Mouse (Mus musculus): ENCODE results near the gene Elovl6. TPM values are rescaled to one million over a fixed set of nuclear protein-coding genes. Genes with fewer than 3 reads are reported as not detected.

Gene Elovl6
- total RNA-seq, 2 experiments from 2014 or later: 1.1 to 1.6 TPM

DNA sequence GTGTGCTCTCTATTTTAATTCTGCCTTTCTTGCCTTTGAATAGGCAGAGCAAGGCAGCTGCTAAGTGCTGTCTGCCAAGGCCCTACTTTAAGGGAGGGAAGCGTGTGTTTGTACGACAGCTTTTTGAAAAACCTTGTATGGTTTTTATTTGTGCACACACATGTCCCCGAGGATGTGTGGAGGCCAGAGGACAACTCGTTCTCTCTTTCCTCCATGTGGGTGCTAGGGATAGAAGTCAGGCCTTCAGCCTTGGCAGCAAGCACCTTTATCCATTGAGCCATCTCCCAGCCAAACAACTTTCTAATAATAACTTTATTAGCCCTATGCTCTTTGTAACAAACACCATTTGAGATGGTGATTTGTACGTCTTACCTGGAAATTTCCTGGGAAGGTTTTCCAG is 34.7 kb downstream of the Elovl6 start:
- peak; percentile 39 for DNase-seq

DNA sequence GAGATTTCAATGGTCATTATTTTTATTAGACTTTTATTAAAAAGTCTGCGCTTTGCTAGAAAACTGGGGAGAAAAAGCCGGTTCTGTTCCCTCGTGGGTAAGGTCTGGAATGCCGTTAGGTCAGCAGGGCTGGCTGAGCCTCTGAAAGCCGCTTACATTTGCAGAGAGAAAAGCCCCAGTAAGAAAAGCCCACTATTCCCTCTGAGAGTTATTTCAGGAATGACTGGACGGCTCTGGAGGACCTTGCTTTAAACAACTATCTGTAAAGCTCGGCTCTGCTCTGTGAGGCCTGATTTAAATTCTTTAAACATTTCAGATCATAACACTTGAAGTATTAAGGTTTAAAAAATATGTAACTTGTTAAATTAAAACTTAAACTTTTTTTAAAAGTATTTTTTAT is 36.4 kb downstream of the Elovl6 start:
- DNase-seq: no peak

DNA sequence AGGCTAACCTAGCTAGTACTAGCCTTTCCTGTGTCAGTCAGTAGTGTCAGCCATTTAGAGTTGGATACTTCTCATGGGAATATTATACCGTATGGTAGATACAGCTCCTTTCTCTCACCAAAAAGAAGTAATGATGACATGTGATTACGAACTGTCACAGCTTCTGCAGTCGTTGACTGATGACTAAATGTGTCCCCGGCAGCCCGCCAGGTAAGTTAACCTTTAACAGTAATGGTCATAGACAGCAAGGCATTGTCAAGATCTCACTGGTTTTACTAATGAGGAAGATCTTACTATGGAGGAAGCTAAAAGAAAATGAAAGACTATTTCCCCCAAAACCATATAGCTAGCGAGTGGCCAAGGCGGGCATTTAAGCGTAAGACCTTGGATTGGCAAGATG is 38.8 kb downstream of the Elovl6 start:
- no peak for DNase-seq

DNA sequence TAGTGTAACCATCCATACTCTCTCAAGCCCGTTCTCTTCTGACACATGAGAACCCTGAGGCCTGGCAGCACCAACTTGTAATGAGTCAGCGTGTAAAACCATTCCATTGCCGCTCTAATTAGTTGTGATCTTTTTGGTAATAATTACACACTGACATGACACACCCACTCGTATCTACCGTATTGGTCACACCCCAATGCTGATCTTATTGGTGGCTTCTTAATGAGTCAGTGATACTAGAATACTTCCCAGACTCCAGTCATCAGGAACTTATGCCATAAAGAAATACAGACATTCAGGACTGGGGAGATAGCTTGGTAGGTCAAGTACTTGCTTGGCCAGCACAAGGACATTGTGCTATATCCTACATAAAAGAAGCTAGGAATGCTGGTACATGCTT is 39.5 kb downstream of the Elovl6 start:
- no peak for DNase-seq

DNA sequence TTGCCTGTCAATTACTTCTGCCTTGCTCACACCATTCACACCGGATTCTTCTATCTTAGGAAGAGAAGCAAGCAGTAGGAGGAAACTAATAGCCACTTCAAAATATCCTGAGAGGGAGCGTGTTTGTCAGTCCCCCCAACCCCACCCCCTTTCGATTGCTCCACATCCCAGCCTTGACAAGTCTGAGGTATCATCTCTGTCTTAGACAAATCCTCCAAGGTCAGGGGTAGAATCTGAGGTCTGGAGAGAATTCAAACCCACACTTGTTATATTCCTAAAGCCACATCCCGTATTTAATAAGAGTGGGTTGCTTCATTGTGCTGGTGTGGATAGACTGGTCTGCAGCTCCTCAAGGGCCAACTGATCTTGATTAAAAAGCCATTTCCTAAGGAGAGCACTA is 40.8 kb downstream of the Elovl6 start:
- no peak for DNase-seq

DNA sequence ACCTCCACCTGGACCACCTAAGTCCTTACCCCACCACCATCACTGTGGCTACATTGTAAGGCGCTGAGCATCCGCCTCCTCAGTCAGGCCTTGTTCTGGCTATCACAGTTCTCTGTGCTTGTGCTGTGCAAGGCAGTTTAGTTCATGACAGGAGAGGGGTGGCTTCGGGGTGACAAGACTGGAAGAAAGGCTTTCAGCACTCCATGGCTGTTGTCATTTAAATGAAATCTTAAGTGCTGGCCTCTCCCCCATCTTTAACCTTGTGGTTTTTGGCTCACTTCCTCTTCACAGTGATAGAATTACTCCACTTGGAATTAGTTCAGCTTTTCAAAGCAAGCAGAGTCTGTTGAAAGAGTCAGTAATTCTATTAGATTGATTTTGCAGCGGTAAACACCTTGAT is 41.5 kb downstream of the Elovl6 start:
- DNase-seq: no peak

DNA sequence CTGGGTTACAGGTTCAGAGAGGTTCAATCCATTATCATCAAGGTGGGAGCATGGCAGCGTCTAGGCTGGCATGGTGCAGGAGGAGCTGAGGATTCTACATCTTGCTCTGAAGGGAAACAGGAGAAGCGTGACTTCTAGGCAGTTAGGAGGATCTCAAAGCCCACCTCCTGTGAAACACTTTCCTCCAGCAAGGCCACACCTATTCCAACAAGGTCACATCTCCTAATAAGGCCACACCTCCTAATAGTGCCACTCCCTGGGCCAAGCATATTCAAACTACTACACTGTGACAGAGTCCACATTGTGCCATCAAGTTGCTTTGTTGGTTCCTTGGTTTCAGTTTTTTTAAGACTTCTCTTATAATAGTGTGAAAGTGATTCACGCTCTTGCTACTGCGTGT is 42.9 kb downstream of the Elovl6 start:
- no peak for DNase-seq

DNA sequence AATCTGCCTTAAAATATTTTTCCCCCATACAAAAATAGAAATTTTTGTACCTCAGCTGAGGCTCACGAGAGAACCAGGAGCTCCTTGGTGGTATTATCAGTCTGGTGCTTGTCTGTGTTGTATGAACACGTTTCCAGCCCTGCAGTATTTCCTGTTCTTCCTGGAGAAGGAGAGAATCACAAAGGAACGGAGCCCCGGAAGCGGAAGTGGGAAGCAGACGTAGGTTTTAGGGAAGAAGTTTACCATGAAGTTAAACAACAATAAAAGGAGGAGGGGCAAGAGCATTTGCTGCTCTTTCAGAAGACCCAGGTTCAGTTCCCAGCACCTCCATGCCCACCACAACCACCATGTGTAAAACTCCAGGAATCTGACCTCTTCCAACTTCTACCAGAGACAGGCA is 44.4 kb downstream of the Elovl6 start:
- no peak for DNase-seq

DNA sequence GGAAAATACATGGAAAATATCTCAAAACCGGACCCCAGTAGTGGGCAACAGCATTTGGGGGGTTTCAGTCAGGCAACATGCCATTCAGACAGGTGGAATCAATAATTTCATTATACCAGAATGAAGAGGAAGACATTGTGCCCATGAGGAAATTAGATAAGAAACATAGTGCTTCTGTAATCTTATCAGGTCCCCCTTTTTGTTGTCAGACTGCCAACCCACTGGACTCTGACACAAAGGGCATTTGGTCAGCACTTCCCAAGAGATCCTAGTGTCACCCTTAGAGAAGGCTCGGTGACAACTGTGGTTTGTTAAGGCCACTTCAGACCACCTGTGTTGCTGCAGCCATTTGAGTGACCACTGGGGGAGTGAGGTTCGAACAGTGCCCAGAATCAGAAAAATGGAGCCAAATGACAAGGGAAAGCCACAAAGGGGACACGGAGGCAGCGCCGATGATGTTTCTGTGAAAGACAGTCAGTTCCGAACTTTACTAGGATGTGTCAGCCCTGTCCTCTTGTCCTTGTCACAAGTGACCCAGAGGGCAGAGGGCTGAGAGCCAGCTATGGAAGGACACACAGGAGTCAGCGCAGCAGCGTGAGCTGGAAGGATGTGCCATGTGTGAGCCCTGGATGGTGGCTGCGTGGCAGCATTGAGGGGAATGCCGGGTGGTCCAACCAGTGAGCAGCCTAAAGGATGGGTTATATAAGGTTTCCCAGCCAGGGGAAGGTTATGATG is 46.8 kb downstream of the Elovl6 start:
- DNase-seq: no peak

DNA sequence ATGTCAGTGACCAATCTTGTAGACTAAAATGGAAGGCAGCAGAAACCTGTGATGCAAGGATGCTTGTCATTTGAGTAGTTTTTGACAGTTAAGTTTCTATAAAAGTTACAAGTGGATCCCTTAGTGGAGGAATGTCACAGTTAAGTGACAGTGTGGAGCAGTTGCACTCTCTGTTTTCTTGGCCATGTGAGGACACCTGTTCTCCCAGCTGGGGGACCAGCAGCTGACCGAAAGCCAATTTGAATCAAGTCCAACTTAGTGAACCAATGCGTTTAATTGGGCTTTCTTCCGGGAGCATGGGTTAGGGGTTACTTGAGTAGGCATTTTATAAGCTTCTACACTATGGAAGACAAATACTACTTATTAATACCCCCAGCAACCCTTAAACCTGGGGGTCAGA is 48.9 kb downstream of the Elovl6 start:
- no peak for DNase-seq

DNA sequence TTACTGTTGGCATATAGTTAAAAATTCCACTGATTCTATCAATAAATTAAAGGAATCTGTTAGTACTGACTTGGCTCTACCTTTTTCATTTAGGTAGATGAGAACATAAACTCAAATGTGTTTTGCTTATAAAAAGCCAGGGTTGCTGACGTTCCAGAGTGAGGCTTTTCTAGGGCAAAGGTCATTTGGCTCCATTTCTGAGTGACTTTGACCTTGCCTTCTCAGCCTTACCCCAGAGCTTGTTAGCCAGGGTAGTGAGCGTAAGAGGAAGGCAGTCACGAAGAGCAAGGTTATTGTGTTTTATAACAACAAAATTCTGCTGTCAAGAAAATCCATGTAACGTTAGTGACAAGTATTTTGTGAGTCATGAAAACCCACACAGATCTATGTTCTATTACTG is 50.3 kb downstream of the Elovl6 start:
- DNase-seq: no peak

DNA sequence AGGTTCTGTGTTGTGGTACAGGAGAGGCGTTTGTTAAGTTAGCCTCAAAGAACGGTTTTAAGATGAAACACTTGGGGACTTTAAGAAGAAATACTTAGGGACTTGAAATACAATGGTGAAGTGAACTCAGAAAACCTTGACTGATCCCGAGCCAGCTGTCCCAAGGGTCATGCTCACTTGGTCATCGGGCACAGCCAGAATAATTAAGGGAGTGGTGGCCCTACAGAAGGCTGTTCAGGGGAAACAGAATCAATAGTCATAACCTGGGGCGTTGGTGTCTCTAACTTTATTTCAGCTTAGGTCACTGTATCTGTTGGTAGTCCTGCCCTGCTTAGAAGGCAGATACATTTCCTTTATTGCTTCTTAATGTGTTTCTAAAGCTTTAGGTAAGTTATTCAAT is 51.1 kb downstream of the Elovl6 start:
- DNase-seq: no peak

DNA sequence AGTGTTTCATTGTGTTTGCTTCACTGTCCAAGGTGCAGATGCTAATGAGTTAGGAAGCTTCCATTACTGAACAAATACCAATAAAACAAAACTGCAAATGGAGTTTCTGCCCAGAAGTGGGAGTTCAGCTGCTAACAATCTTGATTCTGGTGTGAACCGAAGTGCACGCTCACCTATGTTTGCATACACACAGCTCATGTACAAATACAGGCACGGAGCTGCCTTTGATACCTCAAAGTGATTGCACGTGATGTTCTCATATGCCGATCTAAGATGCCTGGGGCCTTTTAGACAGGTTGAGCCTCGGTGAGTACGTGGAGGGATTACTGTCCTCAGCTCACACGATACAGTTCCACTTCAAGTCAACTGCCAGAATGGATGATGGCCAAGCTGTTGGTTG is 55.8 kb downstream of the Elovl6 start:
- DNase-seq: no peak

DNA sequence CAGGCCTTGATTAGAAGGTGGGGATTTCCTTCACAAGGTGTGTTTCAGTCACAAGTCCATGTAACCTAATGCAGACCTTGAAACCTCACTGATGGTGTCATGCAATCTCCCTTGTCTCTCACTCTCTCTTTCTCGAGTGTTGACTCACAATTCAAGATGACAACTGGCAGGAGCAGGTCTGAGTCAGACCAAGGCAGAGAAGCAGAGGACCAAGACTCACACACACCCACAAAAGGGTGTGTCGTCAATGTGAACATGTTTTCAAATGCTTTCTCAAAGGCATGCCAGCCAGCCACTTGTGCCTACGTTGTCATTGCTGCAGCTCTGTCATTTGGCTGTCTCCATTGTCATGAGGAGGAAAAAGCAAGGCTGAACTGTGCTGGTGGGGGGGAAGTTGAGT is 56.6 kb downstream of the Elovl6 start:
- no peak for DNase-seq

DNA sequence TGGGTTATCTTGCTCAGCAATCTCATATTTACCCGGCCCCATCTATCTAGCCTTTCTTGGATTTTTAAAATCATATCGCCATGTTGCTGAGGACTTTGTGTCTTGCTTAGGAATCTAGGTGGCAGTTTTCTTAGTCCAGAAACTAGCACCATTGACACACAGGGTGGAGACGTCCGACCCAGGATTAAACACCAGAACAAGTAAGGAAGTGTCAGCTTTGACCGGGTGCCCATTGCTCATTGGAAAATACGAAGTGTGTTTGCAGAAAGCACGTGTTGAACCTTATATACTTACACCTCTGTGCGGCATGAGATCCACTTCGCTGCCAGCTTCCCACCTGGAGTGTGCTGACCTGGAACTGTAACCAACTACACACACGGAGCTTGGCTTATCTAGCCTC is 57.5 kb downstream of the Elovl6 start:
- no peak for DNase-seq

DNA sequence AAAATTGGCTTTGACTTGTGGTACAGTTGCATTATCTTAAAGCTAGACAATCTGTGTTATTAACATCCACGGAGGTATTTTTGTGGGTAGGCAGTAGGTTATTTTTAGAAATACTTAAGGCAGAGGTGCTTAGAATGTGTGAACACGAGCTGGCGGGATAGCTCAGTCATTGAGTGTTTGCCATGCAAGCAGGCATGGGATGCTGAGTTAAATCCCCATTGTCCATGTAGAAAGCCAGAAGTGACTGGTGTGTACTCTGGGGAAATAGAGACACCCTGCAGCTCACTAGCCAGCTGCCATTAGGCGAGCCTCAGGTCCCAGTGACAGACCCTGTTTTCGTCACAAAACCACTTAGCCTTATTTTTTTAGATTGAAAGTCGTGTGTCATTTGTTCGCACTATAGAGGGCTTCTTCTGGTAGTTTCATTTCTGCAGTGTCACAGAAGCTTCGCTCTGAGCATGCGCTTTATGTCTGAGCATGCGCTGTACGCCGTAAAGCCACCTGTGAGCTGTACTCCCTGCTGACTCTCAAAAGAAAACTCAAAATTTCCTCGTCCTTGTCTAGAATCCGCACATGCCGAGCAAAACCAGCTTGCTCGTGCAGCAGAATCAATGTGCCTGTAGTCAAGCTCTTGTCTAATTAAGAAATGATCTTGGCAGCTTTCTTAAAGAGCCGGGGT is 58.5 kb downstream of the Elovl6 start:
- no peak for DNase-seq

DNA sequence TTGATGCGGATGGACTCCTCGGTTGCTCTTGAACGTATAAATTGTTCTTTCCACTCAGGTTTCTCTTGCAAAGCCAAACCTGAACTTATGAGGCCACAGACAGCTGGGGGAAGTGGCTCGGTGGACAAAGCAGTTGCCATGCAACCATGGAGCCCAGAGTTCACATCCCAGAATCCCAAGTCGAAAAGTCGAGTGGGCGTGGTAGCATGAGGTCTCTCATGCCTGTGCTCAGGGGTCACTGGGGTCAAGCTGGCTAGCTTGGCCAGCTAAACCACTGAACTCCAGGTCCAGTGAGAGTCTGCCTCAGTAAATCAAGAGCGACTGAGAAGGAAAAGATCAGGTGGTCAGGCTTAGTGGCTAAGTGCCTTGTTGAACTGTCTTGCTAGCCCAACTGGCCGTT is 59.1 kb downstream of the Elovl6 start:
- no peak for DNase-seq

DNA sequence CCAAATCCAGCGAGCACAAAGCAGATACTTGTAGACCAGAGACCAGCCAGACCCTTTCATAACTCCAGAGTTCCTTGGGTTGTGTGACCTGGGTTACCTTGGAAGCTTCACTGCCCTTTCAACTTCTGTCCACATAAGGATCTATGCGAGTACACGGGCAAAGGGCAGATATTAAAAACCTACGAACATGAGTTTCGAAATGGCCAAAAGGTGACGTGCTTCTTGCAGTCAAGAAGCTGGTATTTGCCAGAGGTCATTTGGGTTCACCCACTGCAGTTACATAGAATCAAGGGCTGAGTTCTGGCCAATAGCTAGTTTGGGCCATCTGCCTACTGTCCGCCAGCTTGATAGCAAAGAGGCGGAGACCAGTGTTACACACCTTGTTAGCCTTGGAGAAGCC is 59.6 kb downstream of the Elovl6 start:
- DNase-seq: no peak

DNA sequence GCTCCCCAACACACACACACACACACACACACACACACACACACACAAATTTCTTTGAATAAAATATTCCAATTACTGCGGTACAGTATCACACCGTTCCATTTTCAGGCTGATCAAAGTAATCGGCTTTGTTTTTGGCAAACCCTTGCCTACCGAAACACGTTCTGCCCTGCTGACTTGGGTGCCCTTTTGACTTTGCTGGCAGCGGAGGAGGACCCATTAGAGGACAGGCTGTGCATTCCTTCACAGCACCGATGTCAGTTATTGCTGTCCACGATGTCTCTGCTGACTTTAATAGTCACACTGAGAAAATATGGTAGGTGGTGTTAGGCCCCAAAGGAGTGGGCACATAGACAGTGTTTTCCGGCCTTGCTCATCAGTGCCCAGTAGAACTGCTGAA is 60.8 kb downstream of the Elovl6 start:
- DNase-seq: no peak

DNA sequence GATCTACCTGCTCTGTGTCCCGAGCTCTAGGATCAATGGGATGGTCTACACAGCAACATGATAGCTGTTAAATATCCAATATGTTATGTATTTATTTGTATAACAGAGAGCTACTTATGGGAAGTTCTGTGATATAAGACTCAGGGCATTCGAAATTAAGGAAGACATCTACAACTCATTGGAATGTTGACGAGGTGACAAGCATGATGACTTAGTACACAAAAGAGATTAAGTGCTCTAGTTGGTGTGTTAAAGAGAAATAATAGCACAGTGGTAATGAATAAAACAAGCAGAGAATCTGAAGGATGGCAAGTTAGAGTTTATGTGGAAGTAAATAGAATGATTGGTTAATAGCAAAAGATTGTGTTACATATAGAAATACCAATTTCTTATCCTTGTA is 61.6 kb downstream of the Elovl6 start:
- DNase-seq: no peak

DNA sequence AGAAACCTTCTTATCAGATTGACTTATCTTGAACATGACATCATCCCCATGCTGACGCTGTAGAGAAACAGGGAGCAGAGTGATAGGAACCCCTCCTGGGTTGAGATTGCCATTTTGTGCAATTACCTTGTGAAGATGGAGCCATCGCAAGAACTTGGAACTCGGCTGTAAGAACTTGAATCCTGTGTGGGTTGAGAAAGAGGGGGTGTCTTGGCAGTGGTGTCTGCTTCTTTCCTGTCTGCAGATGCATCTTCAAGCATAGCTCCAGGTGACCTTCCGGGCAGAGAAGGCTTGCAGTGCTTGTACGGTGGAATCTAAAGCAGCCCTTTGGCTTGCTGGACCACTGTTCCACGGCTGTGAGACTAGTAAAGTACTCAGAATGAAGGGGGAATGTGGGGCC is 63.9 kb downstream of the Elovl6 start:
- no peak for DNase-seq

DNA sequence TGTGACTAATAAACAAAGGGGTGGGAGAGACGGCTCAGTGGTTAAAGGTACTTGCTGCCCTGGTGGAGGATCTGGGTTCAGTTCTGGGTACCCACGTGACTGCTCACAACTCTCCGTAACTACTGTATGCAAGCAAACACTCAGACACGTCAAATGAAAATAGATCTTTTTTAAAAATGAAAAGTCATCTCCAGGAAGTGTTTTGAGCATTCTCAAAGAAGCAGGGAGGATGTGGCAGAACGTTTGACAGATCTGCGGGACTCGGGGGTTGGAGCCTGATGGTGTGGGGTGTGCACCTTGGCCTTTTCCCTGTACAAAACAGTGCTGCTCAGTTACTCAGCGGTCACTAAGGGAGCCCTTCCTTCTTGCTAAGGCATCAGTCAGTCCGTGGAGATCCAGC is 70.1 kb downstream of the Elovl6 start:
- no peak for DNase-seq

DNA sequence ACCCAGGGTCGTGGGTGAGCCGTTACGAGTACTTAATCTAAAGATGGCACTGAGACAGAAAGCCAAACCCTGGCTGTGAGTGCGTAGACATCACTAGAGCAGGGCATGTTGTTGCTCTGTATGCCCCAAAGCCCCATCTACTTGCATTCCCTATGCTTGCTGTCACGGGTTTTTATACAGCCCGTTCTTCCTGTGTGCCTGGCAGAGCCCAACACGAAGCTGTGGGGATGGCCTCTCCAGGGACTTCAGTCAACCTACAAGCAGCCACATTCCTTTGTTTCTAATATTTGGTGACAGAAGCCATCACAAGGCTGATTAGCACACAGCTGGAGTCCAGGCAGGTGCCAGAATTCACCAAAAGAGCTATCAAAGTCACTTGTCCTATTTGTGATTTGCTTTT is 73.3 kb downstream of the Elovl6 start:
- DNase-seq: no peak

DNA sequence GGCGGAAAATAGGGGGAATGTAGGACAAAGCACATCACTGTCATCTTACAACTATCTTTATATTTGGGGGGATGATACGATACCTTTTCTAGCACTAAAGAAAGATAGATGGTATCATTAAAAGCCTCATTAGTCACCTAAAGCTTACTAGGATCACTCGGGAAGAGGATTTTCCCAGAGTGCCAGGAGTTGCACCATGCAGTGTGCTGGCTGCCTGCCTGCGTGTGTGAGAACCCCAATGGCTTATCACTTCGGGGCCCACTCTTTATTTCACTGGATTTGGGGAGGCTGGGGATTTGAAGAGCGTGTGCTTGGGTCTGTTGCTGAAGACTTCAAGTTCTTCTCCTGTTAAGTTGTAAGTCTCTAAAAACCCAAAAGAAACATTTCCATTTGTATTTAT is 73.8 kb downstream of the Elovl6 start:
- DNase-seq: no peak

All from gastrocnemius, postnatal 25 days (tissue).